Mouse (Mus musculus) thymus, postnatal 0 days (tissue): ENCODE results near the gene Gng12. TPM values are rescaled to one million over a fixed set of nuclear protein-coding genes. Genes with fewer than 3 reads are reported as not detected.
A peak's percentile ranks its signal among the peaks of the same experiment; 100 is the strongest.
"Not testable (repeated sequence)": the region's sequence is repeated elsewhere in the genome, so short reads cannot be mapped to it uniquely, and the experiment has no call there.

Experiments used
- DNase-seq: peaks from one replicate; pipeline ENCODE4 v3.0.0-alpha.2; 2015; ENCODE audit warnings: low spot score
- polyA plus RNA-seq: library from polyadenylated mRNA; unstranded; fragments of >200 nt; fragmentation: Nextera tagmentation; extraction: Ambion mirVana; gene quantifications from 2 replicates; pipeline ENCODE4 v1.2.1, GENCODE M21; 2015

The Gng12 gene
- polyA plus RNA-seq, 1 experiment from 2014 or later: 34.5 TPM

DNA sequence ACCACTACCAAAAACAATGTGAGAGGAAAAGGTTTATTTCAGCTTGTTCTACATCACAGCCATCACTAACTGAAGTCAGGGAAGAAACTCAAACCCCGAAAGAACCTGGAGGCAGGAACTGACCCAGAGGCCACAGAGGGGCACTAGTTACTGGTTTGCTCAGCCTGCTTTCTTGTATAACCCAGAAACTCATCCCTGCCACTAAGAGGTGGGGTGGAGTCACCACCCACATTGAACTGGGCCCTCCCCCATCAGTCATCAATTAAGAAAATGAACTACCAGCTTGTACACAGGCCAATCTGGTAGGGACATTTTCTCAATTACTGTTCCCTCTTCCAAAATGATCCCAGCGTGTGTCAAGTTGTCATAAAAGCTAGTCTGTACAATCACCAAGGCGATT, 130.5 kb downstream of the Gng12 start:
- no peak for DNase-seq

- DNase-seq: no peak
Measured at GRCm38 (mm10) chr6:67027438-67028142, 131.4 kb downstream of the Gng12 start.

- no peak for DNase-seq
Measured at GRCm38 (mm10) chr6:67029312-67029950, 133.2 kb downstream of the Gng12 start.

- no peak for DNase-seq
Measured at GRCm38 (mm10) chr6:67029987-67030386, 133.8 kb downstream of the Gng12 start.

DNA sequence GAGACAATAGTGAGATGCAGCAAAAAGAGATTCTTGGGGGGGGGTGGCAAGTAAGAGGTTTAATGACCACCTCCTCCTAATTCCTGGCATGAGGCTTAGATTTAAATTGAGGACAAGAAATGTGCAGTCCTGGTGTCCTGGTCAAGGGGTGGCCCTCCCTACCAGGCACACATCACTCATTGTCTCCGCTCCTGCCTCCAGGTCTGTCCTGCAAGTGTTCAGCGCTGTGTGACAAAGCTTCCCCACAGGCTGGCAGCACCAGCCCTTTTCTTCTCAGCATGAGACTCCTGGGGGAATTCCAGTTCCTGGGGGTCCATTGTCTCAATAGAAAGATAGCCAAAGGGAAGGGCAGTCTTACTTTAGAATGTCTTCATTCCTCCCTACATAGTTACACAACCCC, 134.2 kb downstream of the Gng12 start:
- DNase-seq: no peak

- DNase-seq: no peak
Measured at GRCm38 (mm10) chr6:67030846-67031245, 134.6 kb downstream of the Gng12 start.

DNA sequence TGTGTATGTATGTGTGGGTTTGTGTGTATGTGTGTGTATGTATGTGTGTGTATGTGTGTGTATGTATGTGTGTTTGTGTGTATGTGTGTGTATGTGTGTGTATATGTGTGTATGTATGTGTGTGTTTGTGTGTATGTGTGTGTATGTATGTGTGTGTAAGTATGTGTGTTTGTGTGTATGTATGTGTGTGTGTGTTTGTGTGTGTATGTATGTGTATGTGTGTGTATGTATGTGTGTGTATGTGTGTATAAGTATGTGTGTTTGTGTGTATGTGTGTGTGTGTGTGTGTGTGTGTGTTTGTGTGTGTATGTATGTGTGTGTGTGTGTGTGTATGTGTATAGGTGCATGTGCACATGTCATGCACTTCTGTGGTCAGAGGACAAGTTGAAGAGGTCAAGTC, 136.4 kb downstream of the Gng12 start:
- DNase-seq: not testable (repeated sequence)

GRCm38 (mm10) chr6:67032972-67033371, 136.8 kb downstream of the Gng12 start:
- DNase-seq: not testable (repeated sequence)

GRCm38 (mm10) chr6:67033604-67034003, 137.4 kb downstream of the Gng12 start:
- no peak for DNase-seq

- no peak for DNase-seq
Measured at GRCm38 (mm10) chr6:67034331-67035130, 138.3 kb downstream of the Gng12 start.

- DNase-seq: peak; percentile 20
Measured at GRCm38 (mm10) chr6:67035388-67036299, 139.4 kb downstream of the Gng12 start.

DNA sequence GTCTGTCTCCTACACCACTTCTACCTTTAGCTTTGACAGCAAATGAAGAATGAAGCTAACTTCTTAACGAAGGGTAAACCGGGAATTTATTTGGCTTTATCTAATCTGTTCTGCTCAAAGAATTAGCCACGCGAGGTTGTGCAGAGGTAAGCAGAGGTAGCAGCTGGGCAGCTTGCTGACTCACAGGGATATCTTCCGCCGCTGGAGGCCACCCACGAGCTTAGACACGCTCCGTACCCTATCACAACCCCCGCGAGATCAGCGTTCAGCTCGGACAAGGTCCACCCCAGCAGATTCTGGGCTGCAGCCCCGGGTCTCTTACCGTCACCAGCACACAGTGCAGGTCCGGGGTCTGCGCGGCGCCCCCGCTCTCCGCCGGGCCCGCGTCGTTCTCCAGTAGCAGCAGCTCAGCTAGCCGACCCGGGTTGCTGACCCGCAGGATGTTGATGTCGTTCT, 140.2 kb downstream of the Gng12 start:
- DNase-seq: peak; percentile 78

DNA sequence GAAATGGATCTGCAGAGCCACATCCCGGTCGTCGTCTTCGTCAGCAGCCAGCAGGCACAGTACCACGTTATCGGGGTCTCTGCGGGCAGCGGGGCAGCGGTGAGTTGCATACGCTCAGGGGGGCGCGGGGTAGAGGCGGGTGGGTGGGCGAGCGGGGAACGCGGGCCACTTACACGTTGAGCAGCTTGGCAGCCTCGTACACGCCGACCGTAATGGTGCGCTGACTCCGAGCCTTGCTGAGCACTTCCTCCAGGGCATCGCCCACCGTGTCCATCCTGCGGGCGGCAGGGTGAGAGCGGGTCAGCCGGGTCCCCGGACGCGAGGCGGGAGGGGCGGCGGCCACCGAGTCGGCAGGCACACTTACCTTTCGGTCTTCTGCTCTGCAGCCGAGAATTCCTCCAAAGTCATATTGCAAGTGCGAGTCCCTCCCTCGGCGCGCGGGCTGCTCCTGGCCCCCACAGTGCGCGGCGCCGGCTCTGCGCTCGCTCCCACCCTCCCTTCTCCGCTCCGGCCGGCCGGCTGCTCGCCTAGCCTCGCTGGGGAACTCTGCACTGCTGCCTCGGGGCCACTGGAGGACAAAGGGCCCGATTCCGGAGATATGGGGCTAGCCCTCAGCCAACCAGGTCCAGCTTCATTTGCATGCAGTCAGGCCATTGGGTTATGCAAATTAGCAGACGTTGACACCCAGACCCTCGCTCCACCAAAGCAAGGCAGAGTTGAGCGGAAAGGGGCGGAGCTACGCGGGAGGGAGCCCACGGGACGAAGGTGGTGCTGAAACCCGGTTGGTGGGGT, 140.8 kb downstream of the Gng12 start, which contains the start of gene Gadd45a:
Gadd45a (minus strand) TSS at position 621 of the 792 bp plus-strand sequence.
- peak; percentile 98 for DNase-seq

DNA sequence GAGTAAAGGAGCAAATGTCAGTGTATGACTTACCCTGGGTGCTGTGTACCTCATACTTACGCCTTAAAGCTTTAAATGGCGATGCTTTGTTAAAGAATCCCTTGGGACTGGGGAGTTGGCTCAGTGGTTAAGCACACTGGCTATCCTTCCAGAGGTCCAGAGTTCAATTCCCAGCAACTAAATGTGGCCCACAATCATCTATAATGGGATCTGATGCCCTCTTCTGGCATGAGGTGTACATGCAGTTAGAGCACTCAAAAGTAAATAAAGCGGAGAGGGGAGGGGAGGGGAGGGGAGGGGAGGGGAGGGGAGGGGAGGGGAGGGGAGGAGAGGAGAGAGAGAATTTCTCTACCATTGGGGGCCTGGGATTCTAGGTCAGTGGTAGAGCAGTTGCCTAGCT, 142.8 kb downstream of the Gng12 start:
- DNase-seq: no peak

DNA sequence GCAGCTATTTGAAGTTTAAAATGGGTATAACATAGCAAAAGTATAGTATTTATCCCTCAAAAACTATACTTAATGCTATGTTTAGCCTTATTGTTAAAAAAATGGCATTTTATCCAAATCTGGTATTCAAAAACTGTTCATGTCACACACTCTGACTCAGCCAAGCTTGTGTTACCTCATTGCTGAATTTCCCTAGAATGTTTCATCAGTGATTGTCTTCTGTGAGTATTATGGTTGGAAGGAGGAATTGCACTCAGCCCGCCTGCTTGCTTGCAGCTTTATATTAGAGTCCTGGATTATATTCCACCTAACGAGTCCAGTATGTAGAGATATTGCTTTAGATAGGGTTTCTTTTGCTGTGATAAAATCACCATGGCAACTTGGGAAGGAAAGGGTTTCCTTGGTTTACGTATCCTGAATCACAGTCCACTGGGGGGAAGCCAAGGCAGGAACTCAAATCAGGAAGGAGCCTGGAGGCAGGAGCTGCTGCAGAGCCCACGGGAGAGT, 144.8 kb downstream of the Gng12 start:
- DNase-seq: no peak

- DNase-seq: no peak
Measured at GRCm38 (mm10) chr6:67045424-67045823, 149.2 kb downstream of the Gng12 start.

- no peak for DNase-seq
Measured at GRCm38 (mm10) chr6:67046937-67047336, 150.7 kb downstream of the Gng12 start.

- no peak for DNase-seq
Measured at GRCm38 (mm10) chr6:67048052-67048691, 152.0 kb downstream of the Gng12 start.
